Mouse (Mus musculus) embryonic facial prominence, embryonic 11.5 days (tissue): ENCODE data around the gene Ipcef1. TPM values are rescaled to one million over a fixed set of nuclear protein-coding genes. Genes with fewer than 3 reads are reported as not detected.

ENCODE experiments used
- ATAC-seq: fragments of 200-750 bp; cut with Nextera tagmentation; replicated peaks from 2 replicates; pipeline ENCODE4 v1.8.0; 2017; ENCODE audit warnings: low read depth; ENCODE audit not compliant: insufficient number of reproducible peaks, low FRiP score, low TSS enrichment
- DNase-seq: peaks from one replicate; pipeline ENCODE4 v3.0.0-alpha.2; 2015; ENCODE audit warnings: low spot score
- H3K27ac ChIP-seq: fragments of 300-500 bp; sonication (generic); replicated peaks from 2 replicates; pipeline ENCODE4 v1.5.1; 2014; ENCODE audit warnings: mild to moderate bottlenecking, low read depth, low read length, control low read depth
- H3K27me3 ChIP-seq: fragments of 300-500 bp; sonication (generic); 2 replicates; pipeline ENCODE4 v1.6.1; 2014; ENCODE audit warnings: mild to moderate bottlenecking, low read length, moderate library complexity, mixed read lengths; ENCODE audit not compliant: control insufficient read depth, insufficient read depth
- H3K36me3 ChIP-seq: fragments of 300-500 bp; sonication (generic); replicated peaks from 2 replicates; pipeline ENCODE4 v1.6.1; 2014; ENCODE audit warnings: low read depth, mild to moderate bottlenecking, low read length, moderate library complexity, mixed read lengths; ENCODE audit not compliant: control insufficient read depth, insufficient read depth
- H3K4me1 ChIP-seq: fragments of 300-500 bp; sonication (generic); 2 replicates; pipeline ENCODE4 v1.6.1; 2014; ENCODE audit warnings: low read length, mixed read lengths; ENCODE audit not compliant: control insufficient read depth, insufficient read depth
- H3K4me2 ChIP-seq: fragments of 300-500 bp; sonication (generic); 2 replicates; pipeline ENCODE4 v1.6.1; 2014; ENCODE audit warnings: low read depth, mild to moderate bottlenecking, control low read depth, low read length, moderate library complexity
- H3K4me3 ChIP-seq: fragments of 300-500 bp; sonication (generic); 2 replicates; pipeline ENCODE4 v1.5.1; 2014; ENCODE audit warnings: low read depth, low read length, control low read depth
- H3K9ac ChIP-seq: fragments of 300-500 bp; sonication (generic); replicated peaks from 2 replicates; pipeline ENCODE4 v1.6.1; 2014; ENCODE audit warnings: mild to moderate bottlenecking, control low read depth, low read length
- H3K9me3 ChIP-seq: fragments of 300-500 bp; sonication (generic); replicated peaks from 2 replicates; pipeline ENCODE4 v1.6.1; 2016; ENCODE audit warnings: mild to moderate bottlenecking, low read length, inconsistent platforms, mixed read lengths; ENCODE audit not compliant: control insufficient read depth
- WGBS: fragments of 180-500 bp; shearing (Covaris S2); extraction: QIAGEN DNeasy Blood & Tissue Kit; methylation state at CpG from one replicate; pipeline ENCODE4 v1.1.7; 2014; 5-methylcytosine and 5-hydroxymethylcytosine counted together
- polyA plus RNA-seq: library from polyadenylated mRNA; unstranded; fragments of >200 nt; fragmentation: Nextera tagmentation; extraction: Ambion mirVana; gene quantifications from 2 replicates; pipeline ENCODE4 v1.2.1, GENCODE M21; 2014

Ipcef1 gene
- polyA plus RNA-seq, 1 experiment from 2014 or later = 0.27 TPM

DNA sequence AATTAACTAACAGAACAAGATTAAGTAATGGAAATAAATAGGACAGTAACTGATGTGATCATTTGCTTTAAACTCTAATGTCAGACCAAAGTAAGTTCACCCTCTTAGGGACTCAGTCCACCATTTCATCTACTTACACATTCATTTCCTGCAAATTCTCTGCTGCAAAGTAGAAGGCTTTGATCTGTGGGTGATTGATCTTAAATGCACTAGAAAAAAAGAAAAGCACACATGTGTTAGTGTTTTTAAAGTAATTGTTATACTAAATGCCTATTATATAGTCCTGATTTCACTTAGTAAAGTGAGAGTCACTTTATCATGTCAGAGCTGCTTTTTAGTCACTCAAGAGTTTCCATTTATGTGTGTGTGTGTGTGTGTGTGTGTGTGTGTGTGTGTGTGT is 97.7 kb downstream of the Ipcef1 start:
- Histone ChIP-seq H3K4me3 (no peak overlapping the region), H3K9me3 (no peaks in the 10 kb centered on the region), H3K4me1 (no peaks in the 10 kb centered on the region), H3K27me3 (no peaks in the 10 kb centered on the region), H3K9ac (no peak overlapping the region), H3K36me3 (no peaks in the 10 kb centered on the region), H3K4me2 (no peak overlapping the region), H3K27ac (no peak overlapping the region)
- DNase-seq (no peak), ATAC-seq (no peak)

DNA sequence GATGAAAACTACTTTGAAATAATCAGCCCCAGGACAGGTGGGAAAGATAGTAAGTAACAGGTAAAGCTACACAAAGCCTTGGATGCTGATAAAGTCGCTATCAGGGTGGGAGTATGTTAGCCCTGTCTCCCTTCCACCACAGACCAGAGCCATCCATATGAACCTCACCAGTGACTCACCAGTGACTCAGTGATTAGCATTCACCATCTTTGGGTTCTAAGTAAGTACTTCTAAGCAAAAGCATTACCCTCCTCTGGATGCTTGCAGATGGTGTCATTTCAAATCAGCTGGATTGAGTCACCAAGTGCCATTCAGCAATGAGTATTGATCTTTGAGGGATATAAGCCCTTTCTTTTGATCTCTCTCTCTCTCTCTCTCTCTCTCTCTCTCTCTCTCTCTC is 99.2 kb downstream of the Ipcef1 start:
- Histone ChIP-seq H3K4me3 (no peak overlapping the region), H3K27ac (no peak overlapping the region), H3K9me3 (no peaks in the 10 kb centered on the region), H3K36me3 (no peaks in the 10 kb centered on the region), H3K4me2 (no peak overlapping the region), H3K9ac (no peak overlapping the region), H3K27me3 (no peaks in the 10 kb centered on the region), H3K4me1 (no peaks in the 10 kb centered on the region)
- WGBS = 77% methylated on average over 1 of the region's 1 CpGs
- DNase-seq (no peak), ATAC-seq (no peak)

DNA sequence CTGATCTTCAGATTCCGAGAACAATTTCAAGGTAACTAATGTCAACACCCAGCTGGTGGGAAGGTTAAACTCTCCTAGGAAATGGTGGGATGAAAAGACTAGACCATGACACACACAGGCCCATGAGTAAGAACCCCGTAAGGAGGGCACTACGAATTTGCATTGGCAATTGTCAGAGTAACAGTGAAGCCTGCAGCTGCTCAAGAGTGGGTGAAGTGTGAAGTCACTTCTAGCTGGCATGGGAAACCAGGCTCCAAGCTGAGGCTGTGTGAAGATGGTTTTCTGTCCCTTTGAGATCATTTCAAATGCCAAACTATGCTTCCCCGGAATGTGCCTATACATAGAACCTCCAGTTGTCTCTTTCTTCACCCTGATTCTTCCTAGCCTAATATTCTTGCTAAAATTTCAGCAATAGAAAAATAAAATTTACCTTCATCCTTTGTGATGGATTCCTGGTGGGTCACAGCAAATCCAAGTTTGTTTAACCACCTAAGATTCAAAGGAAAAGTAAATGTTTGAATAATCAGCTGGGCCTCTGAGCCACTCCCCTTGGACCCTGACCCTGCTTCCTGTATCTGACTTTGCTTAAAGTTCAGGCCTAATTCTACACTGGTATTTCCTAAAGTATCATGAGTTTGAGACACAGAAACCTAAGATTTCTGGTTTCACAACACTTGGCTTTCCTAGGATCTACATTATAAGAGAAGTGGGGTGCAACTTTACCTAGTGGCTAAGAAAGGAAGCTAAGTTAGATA is 115.4 kb downstream of the Ipcef1 start:
- no peak overlapping the region for H3K9ac ChIP-seq
- no peaks in the 10 kb centered on the region for H3K27me3 ChIP-seq
- WGBS = 88% methylated on average over 4 of the region's 4 CpGs
- H3K36me3 ChIP-seq = no peaks in the 10 kb centered on the region
- no peaks in the 10 kb centered on the region for H3K4me1 ChIP-seq
- H3K4me2 ChIP-seq = no peak overlapping the region
- H3K9me3 ChIP-seq = no peaks in the 10 kb centered on the region
- no peak for ATAC-seq
- H3K27ac ChIP-seq = no peak overlapping the region
- H3K4me3 ChIP-seq = no peak overlapping the region
- no peak for DNase-seq

DNA sequence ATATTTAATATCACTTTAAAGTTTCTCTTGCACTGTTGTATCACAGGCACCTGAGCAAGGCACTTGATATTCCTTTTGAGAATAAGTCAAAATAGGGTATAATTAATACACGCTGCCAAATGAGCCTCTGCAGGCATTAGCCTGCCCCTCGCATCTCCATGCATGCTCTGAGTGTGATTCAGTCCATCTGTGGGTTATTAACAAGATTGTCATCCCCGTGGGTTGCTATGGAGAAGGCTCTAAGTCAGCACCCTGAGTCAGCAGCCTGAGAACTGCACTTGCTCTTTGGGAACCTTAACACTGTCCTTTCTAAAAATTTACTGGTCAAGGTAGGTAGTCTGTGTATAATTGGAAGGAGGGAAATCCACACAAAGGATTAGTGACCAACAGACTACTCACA is 117.5 kb downstream of the Ipcef1 start:
- Histone ChIP-seq H3K27me3 (no peaks in the 10 kb centered on the region), H3K4me3 (no peak overlapping the region), H3K4me2 (no peak overlapping the region), H3K4me1 (no peaks in the 10 kb centered on the region), H3K9me3 (no peaks in the 10 kb centered on the region), H3K9ac (no peak overlapping the region), H3K36me3 (no peaks in the 10 kb centered on the region), H3K27ac (no peak overlapping the region)
- ATAC-seq = no peak
- WGBS = 64% methylated on average over 3 of the region's 3 CpGs
- no peak for DNase-seq

DNA sequence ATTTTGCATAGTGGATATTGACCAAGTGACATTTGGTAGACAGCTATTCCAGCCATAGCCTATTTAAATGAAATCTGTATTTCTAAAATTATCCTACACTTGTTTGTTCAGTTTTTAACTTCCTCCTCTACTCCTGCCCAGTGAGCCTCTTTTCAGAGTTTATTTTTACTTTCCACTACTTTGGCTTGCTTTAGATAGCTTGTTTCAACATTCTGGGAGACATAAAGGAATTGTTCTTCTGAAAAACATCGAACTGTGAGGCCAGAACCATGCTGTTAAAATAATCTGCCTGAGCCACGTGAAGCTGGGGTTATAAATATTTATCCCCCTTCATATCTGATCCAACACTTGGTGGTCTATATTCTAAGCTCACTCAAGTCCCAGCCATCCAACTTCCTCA is 121.4 kb downstream of the Ipcef1 start:
- 71% methylated on average over 2 of the region's 2 CpGs for WGBS
- Histone ChIP-seq H3K9me3 (no peaks in the 10 kb centered on the region), H3K4me2 (no peak overlapping the region), H3K4me3 (no peak overlapping the region), H3K9ac (no peak overlapping the region), H3K27me3 (no peaks in the 10 kb centered on the region), H3K4me1 (no peaks in the 10 kb centered on the region), H3K36me3 (no peaks in the 10 kb centered on the region), H3K27ac (no peak overlapping the region)
- DNase-seq (no peak), ATAC-seq (no peak)

DNA sequence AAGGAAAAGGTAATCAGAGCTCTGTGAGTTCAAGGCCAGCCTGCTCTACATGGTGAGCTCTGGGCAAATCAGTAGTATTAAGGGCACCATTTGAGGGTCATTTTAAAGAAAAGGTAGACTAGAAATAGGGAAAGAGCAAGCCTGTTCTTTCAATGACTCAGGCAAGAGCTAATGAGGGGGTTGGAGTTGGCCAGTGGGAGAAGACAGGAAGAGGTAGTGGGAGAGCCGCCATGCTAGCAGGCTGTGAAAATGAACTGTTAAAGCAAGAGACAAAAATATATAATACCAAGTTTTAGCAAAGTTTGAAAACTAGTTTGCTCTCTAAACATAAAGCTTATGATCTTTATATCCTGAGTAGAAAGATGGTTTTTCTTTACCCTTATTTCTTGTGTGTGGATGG is 121.9 kb downstream of the Ipcef1 start:
- no peak overlapping the region for H3K4me3 ChIP-seq
- DNase-seq (no peak), ATAC-seq (no peak)
- H3K36me3 ChIP-seq = no peaks in the 10 kb centered on the region
- no peaks in the 10 kb centered on the region for H3K27me3 ChIP-seq
- H3K4me1 ChIP-seq = no peaks in the 10 kb centered on the region
- no peak overlapping the region for H3K27ac ChIP-seq
- H3K4me2 ChIP-seq = no peak overlapping the region
- H3K9me3 ChIP-seq = no peaks in the 10 kb centered on the region
- WGBS = 88% methylated on average over 1 of the region's 1 CpGs
- no peak overlapping the region for H3K9ac ChIP-seq

DNA sequence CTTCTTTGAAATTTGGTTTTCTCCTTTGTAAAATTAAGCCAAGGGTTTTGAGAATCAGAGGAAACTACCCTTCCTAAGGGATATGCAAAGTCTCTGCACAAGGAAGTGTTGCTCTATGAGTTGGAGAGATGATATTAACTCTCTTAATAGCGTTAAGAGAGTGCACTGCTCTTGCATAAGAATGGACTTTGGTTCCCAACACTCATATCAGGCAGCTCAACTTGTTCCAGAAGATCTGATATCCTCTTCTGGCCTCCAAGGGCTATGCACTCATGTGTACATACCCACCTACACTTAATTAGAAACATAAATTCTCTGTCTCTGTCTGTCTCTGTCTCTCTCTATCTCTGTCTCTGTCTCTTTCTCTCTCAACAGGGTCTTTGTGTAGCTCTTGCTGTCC is 123.4 kb downstream of the Ipcef1 start:
- Histone ChIP-seq H3K27ac (no peak overlapping the region), H3K36me3 (no peaks in the 10 kb centered on the region), H3K4me3 (no peak overlapping the region), H3K27me3 (no peaks in the 10 kb centered on the region), H3K9ac (no peak overlapping the region), H3K9me3 (no peaks in the 10 kb centered on the region), H3K4me2 (no peak overlapping the region), H3K4me1 (no peaks in the 10 kb centered on the region)
- no peak for ATAC-seq
- WGBS = 47% methylated on average over 1 of the region's 1 CpGs
- no peak for DNase-seq

DNA sequence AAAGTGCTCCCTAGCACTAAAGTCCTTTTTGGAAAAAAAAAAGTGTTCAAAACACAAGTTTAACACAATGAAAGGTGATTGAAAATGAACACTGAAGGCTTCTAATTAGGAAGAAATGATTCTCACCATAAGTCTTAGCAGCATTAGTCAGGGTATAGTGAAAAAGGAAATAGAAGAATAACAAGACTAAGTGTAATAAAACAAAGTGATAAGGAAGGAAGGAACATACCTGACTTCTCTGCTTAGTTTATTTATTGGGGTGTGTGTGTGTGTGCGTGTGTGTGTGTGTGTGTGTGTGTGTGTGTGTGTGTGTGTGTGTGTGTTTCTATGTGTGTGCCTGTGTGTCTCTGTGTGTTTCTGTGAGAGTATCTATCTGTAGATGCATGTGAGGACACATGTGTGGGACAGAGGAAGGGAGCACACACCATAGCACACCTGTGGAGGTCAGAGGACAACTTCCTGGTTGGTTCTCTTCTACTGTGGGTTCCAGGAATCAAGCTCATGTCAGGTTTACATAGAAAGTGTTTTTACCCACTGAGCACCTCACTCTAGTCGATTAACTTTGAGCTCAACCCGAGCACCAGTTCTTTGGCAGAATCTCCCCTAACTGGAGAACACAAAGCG is 124.6 kb downstream of the Ipcef1 start:
- DNase-seq (no peak), ATAC-seq (no peak)
- Histone ChIP-seq H3K9me3 (no peaks in the 10 kb centered on the region), H3K4me1 (no peaks in the 10 kb centered on the region), H3K9ac (no peak overlapping the region), H3K4me2 (no peak overlapping the region), H3K27me3 (no peaks in the 10 kb centered on the region), H3K36me3 (no peaks in the 10 kb centered on the region), H3K4me3 (no peak overlapping the region), H3K27ac (no peak overlapping the region)
- WGBS = 90% methylated on average over 4 of the region's 4 CpGs
